Mouse (Mus musculus) monocyte, adult 2 months (primary cell): Measurements from ENCODE around the gene Olfr1126.
"Not testable (repeated sequence)": the region's sequence is repeated elsewhere in the genome, so short reads cannot be mapped to it uniquely, and the experiment has no call there.

Experiments
- DNase-seq, 2 experiments: peaks; one replicate each; pipeline ENCODE4 v3.0.0; 2022; ENCODE audit warnings: low spot score in 2 of 2, low read depth in 1 of 2

The Olfr1126 gene

GRCm38 (mm10) chr2:87453662-87454061 is at the start of gene Olfr1126:
Gene Olfr1126, plus strand, starts transcription at chr2:87453962.
- DNase-seq = no peak

- DNase-seq = no peak
These were observed 37.4 kb upstream of the Olfr1126 start, which contains the start of gene Olfr1123 for GRCm38 (mm10) chr2:87416335-87416734. Gene Olfr1123, plus strand, starts transcription at chr2:87416635.

GRCm38 (mm10) chr2:87429975-87430374 is 23.8 kb upstream of the Olfr1126 start, which contains the start of gene Olfr1124:
Gene Olfr1124, plus strand, starts transcription at chr2:87430275.
- DNase-seq = no peak

DNA sequence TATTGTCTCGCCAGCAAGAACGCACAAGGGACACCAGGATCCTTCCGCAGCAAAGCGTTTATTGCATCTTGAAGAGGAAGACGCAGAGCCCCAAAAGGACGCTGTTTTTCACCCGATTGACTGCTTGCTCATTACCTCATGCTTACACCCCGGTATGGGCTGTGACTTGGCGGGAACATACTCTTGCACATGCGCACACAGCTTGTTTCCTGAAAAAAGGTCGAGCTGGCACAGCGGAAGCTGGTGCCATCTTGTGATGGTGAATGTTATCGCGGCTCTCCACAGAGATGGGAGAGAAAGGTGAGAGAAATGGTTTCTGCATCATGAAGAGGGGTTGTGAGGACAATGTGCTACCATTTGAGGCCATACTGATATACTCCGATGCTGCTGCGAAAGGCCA is 16.0 kb upstream of the Olfr1126 start:
- no peak for DNase-seq

GRCm38 (mm10) chr2:87461769-87462168 is 8.0 kb downstream of the Olfr1126 start:
- no peak for DNase-seq

DNA sequence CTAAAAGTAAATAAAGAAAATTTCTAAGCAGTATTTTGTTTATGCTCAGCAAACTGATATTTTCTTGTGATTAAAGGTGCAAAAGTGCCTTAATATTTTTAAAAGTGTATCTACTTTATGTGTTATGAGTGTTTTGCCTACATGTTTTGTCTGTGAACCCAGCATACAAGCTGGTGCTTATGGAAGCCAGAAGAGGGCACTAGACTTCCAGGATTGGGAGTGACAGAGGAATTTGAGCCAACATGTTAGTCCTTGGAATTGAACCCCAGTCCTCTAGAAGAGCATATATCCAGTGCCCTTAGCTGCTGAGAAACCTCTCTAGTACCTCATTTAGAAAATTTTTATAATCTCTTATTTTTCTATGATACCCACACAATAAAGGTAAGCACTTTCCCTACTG is 26.4 kb downstream of the Olfr1126 start:
- DNase-seq = no peak

- no peak for DNase-seq
These were observed 27.4 kb downstream of the Olfr1126 start for GRCm38 (mm10) chr2:87481158-87481557.

DNA sequence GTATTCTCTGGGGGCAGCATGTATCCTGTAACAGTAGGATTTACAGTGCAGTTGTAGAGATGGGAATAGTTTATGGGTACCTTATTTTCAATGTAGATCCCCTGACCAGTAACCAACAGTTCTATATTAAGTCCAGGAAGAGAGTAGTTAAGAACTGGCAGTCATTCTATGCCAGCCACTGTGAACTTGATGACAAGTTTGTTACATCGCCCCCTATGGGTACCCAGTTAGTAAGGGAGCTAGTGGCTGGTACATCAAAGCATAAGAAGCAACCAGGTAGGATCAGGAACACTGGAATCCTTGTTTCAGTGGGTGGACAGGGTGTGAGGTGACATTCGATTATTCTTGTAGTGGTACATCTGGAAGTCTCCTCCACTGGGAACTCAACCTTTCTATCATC is 28.5 kb downstream of the Olfr1126 start:
- no peak for DNase-seq

- DNase-seq = not testable (repeated sequence)
These were observed 43.2 kb downstream of the Olfr1126 start, which contains the start of gene Pramel7 for GRCm38 (mm10) chr2:87496993-87497392. Gene Pramel7, minus strand, starts transcription at chr2:87497093.

- DNase-seq = no peak
These were observed 52.5 kb downstream of the Olfr1126 start, which contains the start of gene Pramel6 for GRCm38 (mm10) chr2:87506265-87506664. Gene Pramel6, plus strand, starts transcription at chr2:87506565.
